Mouse (Mus musculus): ENCODE results near the gene Gtf2i. TPM values are rescaled to one million over a fixed set of nuclear protein-coding genes. Genes with fewer than 3 reads are reported as not detected.
A peak's percentile ranks its signal among the peaks of the same experiment; 100 is the strongest.

Gtf2i gene
- total RNA-seq, 1 experiment from 2014 or later, result 37.6 TPM

- ATAC-seq (ENCODE audit: extremely low read depth, insufficient number of reproducible peaks, low FRiP score, poor library complexity, severe bottlenecking), result no peak
Measured at GRCm38 (mm10) chr5:134289935-134290560, 24.5 kb downstream of the Gtf2i start.

GRCm38 (mm10) chr5:134288071-134288470 is 26.5 kb downstream of the Gtf2i start:
- ATAC-seq (ENCODE audit: extremely low read depth, insufficient number of reproducible peaks, low FRiP score, poor library complexity, severe bottlenecking), result no peak

- no peak for ATAC-seq (ENCODE audit: extremely low read depth, insufficient number of reproducible peaks, low FRiP score, poor library complexity, severe bottlenecking)
Measured at GRCm38 (mm10) chr5:134284921-134285320, 29.6 kb downstream of the Gtf2i start.

GRCm38 (mm10) chr5:134282603-134283002 is 32.0 kb downstream of the Gtf2i start:
- ATAC-seq (ENCODE audit: extremely low read depth, insufficient number of reproducible peaks, low FRiP score, poor library complexity, severe bottlenecking), result peak; percentile 40; the same call in 1 of the 2 replicates

- no peak for ATAC-seq (ENCODE audit: extremely low read depth, insufficient number of reproducible peaks, low FRiP score, poor library complexity, severe bottlenecking)
Measured at GRCm38 (mm10) chr5:134282076-134282475, 32.5 kb downstream of the Gtf2i start.

- ATAC-seq (ENCODE audit: extremely low read depth, insufficient number of reproducible peaks, low FRiP score, poor library complexity, severe bottlenecking), result no peak
Measured at GRCm38 (mm10) chr5:134279371-134279770, 35.2 kb downstream of the Gtf2i start.

- no peak for ATAC-seq (ENCODE audit: extremely low read depth, insufficient number of reproducible peaks, low FRiP score, poor library complexity, severe bottlenecking)
Measured at GRCm38 (mm10) chr5:134277109-134277508, 37.5 kb downstream of the Gtf2i start.

GRCm38 (mm10) chr5:134275556-134275955 is 39.0 kb downstream of the Gtf2i start:
- ATAC-seq (ENCODE audit: extremely low read depth, insufficient number of reproducible peaks, low FRiP score, poor library complexity, severe bottlenecking), result no peak

- no peak for ATAC-seq (ENCODE audit: extremely low read depth, insufficient number of reproducible peaks, low FRiP score, poor library complexity, severe bottlenecking)
Measured at GRCm38 (mm10) chr5:134275021-134275420, 39.5 kb downstream of the Gtf2i start.

GRCm38 (mm10) chr5:134273761-134274160 is 40.8 kb downstream of the Gtf2i start:
- no peak for ATAC-seq (ENCODE audit: extremely low read depth, insufficient number of reproducible peaks, low FRiP score, poor library complexity, severe bottlenecking)

GRCm38 (mm10) chr5:134272761-134273160 is 41.8 kb downstream of the Gtf2i start:
- no peak for ATAC-seq (ENCODE audit: extremely low read depth, insufficient number of reproducible peaks, low FRiP score, poor library complexity, severe bottlenecking)

GRCm38 (mm10) chr5:134271421-134271820 is 43.1 kb downstream of the Gtf2i start:
- no peak for ATAC-seq (ENCODE audit: extremely low read depth, insufficient number of reproducible peaks, low FRiP score, poor library complexity, severe bottlenecking)

- ATAC-seq (ENCODE audit: extremely low read depth, insufficient number of reproducible peaks, low FRiP score, poor library complexity, severe bottlenecking), result no peak
Measured at GRCm38 (mm10) chr5:134270566-134270965, 44.0 kb downstream of the Gtf2i start.

GRCm38 (mm10) chr5:134269751-134270150 is 44.8 kb downstream of the Gtf2i start:
- peak; percentile 37; the same call in 1 of the 2 replicates for ATAC-seq (ENCODE audit: extremely low read depth, insufficient number of reproducible peaks, low FRiP score, poor library complexity, severe bottlenecking)

GRCm38 (mm10) chr5:134268751-134269150 is 45.8 kb downstream of the Gtf2i start:
- no peak for ATAC-seq (ENCODE audit: extremely low read depth, insufficient number of reproducible peaks, low FRiP score, poor library complexity, severe bottlenecking)

GRCm38 (mm10) chr5:134266404-134266803 is 48.2 kb downstream of the Gtf2i start:
- ATAC-seq (ENCODE audit: extremely low read depth, insufficient number of reproducible peaks, low FRiP score, poor library complexity, severe bottlenecking), result peak; percentile 61

- ATAC-seq (ENCODE audit: extremely low read depth, insufficient number of reproducible peaks, low FRiP score, poor library complexity, severe bottlenecking), result no peak
Measured at GRCm38 (mm10) chr5:134265890-134266289, 48.7 kb downstream of the Gtf2i start.

- ATAC-seq (ENCODE audit: extremely low read depth, insufficient number of reproducible peaks, low FRiP score, poor library complexity, severe bottlenecking), result no peak
Measured at GRCm38 (mm10) chr5:134260001-134260636, 54.4 kb downstream of the Gtf2i start.

- no peak for ATAC-seq (ENCODE audit: extremely low read depth, insufficient number of reproducible peaks, low FRiP score, poor library complexity, severe bottlenecking)
Measured at GRCm38 (mm10) chr5:134258934-134259333, 55.6 kb downstream of the Gtf2i start.

GRCm38 (mm10) chr5:134258395-134258794 is 56.2 kb downstream of the Gtf2i start:
- no peak for ATAC-seq (ENCODE audit: extremely low read depth, insufficient number of reproducible peaks, low FRiP score, poor library complexity, severe bottlenecking)

Measured in neutrophil, adult 5-6 weeks (primary cell).